Comparison of ENCODE assay signal across 9 mouse cellular contexts in genomic region chr2:179441717-179442116, GRCm38 (mm10). TPM values are rescaled to one million over a fixed set of nuclear protein-coding genes. Genes with fewer than 3 reads are reported as not detected.
DNase-seq lines count a peak whose midpoint lies in the region; ATAC-seq and TF ChIP-seq lines count a peak whose summit lies in the region.
"Had no signal": no experiment of that assay in that cellular context is flagged by ENCODE, and none has a peak within 500 bp of the region (broad histone marks: within the 10 kb centered on the region; RNA-seq: fewer than 3 reads in every experiment).

No protein-coding gene starts in this region.

- 0 out of 2 replicates have a peak overlapping the region, but pooled peaks have one; percentile 2 for H3K27ac ChIP-seq in heart, adult 2 months
- peak overlapping the region; percentile 90 for H3K27ac ChIP-seq in forebrain, embryonic 10.5 days
- no peak overlapping the region for H3K27ac ChIP-seq in intestine, embryonic 15.5 days
- no peak overlapping the region for H3K27ac ChIP-seq in liver, postnatal 0 days (ENCODE audit: low read depth)

- TF ChIP-seq POLR2A in heart, adult 2 months (IDR thresholded peaks at IDR 0.05; ENCODE audit: insufficient read depth, low read depth, low read length), result no peak

- intact Hi-C loops in heart, adult 2 months (cut with DNase I), result no loop called here
- intact Hi-C loops in heart, postnatal 25 days (cut with DNase I), result no loop called here

- peak; percentile 10 to 21 for DNase-seq in heart, adult 2 months
- DNase-seq in heart, postnatal 25 days (ENCODE audit: low spot score), result no peak
- DNase-seq in forebrain, embryonic 10.5 days (ENCODE audit: extremely low spot score, low spot score), result peak; percentile 38
- DNase-seq in liver, postnatal 0 days, result no peak
- DNase-seq in layer of hippocampus, adult 8-10 months (ENCODE audit: low spot score in 2 of 2), result no peak
- no peak for DNase-seq in ovary, postnatal 14 days (ENCODE audit: low spot score)

- TF ChIP-seq CTCF in heart, adult 2 months (IDR thresholded peaks at IDR 0.05), result no peak
- TF ChIP-seq CTCF in liver, postnatal 0 days (IDR thresholded peaks at IDR 0.05; ENCODE audit: low read depth), result no peak

- peak overlapping the region; percentile 60 for H3K4me3 ChIP-seq in heart, adult 2 months
- peak overlapping the region; percentile 84 for H3K4me3 ChIP-seq in forebrain, embryonic 10.5 days
- peak overlapping the region; percentile 71 for H3K4me3 ChIP-seq in intestine, embryonic 15.5 days (replicated peaks)
- peak overlapping the region; percentile 52; the same call in 1 of the 2 replicates for H3K4me3 ChIP-seq in liver, postnatal 0 days (ENCODE audit: low read depth, low read length)
- H3K4me3 ChIP-seq: myocyte had no signal

- no peak overlapping the region for H3K9ac ChIP-seq in heart, adult 2 months (ENCODE audit: low read depth, low read length)
- peak overlapping the region; percentile 56; the same call in 1 of the 2 replicates for H3K9ac ChIP-seq in intestine, embryonic 15.5 days
- no peak overlapping the region for H3K9ac ChIP-seq in liver, postnatal 0 days (replicated peaks)

- peak; percentile 42 for ATAC-seq in intestine, embryonic 15.5 days
- ATAC-seq in liver, postnatal 0 days, result no peak
- ATAC-seq in activated CD4-positive, CD25-positive, alpha-beta regulatory T cell, adult 4 months, result no peak

- H3K36me3 ChIP-seq in heart, adult 2 months (ENCODE audit: control insufficient read depth, insufficient read depth, low read length), result no peaks in the 10 kb centered on the region
- H3K36me3 ChIP-seq in forebrain, embryonic 10.5 days (replicated peaks), result peaks cover 18% of the 10 kb centered on the region
- no peaks in the 10 kb centered on the region for H3K36me3 ChIP-seq in intestine, embryonic 15.5 days
- no peaks in the 10 kb centered on the region for H3K36me3 ChIP-seq in liver, postnatal 0 days (replicated peaks; ENCODE audit: insufficient read depth, low read length)

- H3K27me3 ChIP-seq in heart, adult 2 months (ENCODE audit: control insufficient read depth, insufficient read depth, low read length), result peaks cover 9% of the 10 kb centered on the region
- peaks cover 76% of the 10 kb centered on the region for H3K27me3 ChIP-seq in forebrain, embryonic 10.5 days (ENCODE audit: poor library complexity, severe bottlenecking)
- H3K27me3 ChIP-seq in intestine, embryonic 15.5 days (replicated peaks), result peaks cover 29% of the 10 kb centered on the region
- peaks cover 42% of the 10 kb centered on the region for H3K27me3 ChIP-seq in liver, postnatal 0 days (ENCODE audit: insufficient read depth, low read length)

- H3K79me2 ChIP-seq in heart, adult 2 months (replicated peaks; ENCODE audit: control insufficient read depth, insufficient read depth, low read length), result no peaks in the 10 kb centered on the region

- no peaks in the 10 kb centered on the region for H3K4me1 ChIP-seq in heart, adult 2 months (ENCODE audit: control insufficient read depth, insufficient read depth, low read length)
- H3K4me1 ChIP-seq in forebrain, embryonic 10.5 days, result peaks cover 46% of the 10 kb centered on the region
- peaks cover 16% of the 10 kb centered on the region for H3K4me1 ChIP-seq in intestine, embryonic 15.5 days (replicated peaks)
- H3K4me1 ChIP-seq in liver, postnatal 0 days (ENCODE audit: insufficient read depth), result peaks cover 9% of the 10 kb centered on the region

- H3K4me2 ChIP-seq in intestine, embryonic 15.5 days (replicated peaks), result peak overlapping the region; percentile 100
- peak overlapping the region; percentile 76 for H3K4me2 ChIP-seq in liver, postnatal 0 days (ENCODE audit: low read depth, low read length)

- H3K9me3 ChIP-seq in forebrain, embryonic 10.5 days, result no peaks in the 10 kb centered on the region
- no peaks in the 10 kb centered on the region for H3K9me3 ChIP-seq in intestine, embryonic 15.5 days
- no peaks in the 10 kb centered on the region for H3K9me3 ChIP-seq in liver, postnatal 0 days (ENCODE audit: low read length)

- 17% methylated on average over 8 of the region's 8 CpGs for WGBS in heart, adult 2 months
- 2% methylated on average over 8 of the region's 8 CpGs for WGBS in forebrain, embryonic 10.5 days
- 21% methylated on average over 8 of the region's 8 CpGs for WGBS in intestine, embryonic 15.5 days
- WGBS in liver, postnatal 0 days (ENCODE audit: insufficient replicate concordance), result 12% methylated on average over 8 of the region's 8 CpGs

- TF ChIP-seq EP300 in heart, adult 2 months (IDR thresholded peaks at IDR 0.05; ENCODE audit: insufficient read depth, low read depth, low read length), result no peak
- no peak for TF ChIP-seq EP300 in liver, postnatal 0 days (IDR thresholded peaks at IDR 0.05; ENCODE audit: low read depth)

RNA-seq across cellular contexts. Expression of gene Cdh4, which starts 0.5 kb away (rescaled TPM):
- total RNA-seq in heart, adult 2 months (2021), result 1 to 10 TPM in 1 of 2 experiments, under 1 TPM in 1; 0.93 to 1.2 TPM
- 0.38 and 0.90 TPM in 2 replicates for polyA plus RNA-seq in heart, adult 2 months (2012; rRNA removed)
- total RNA-seq in heart, postnatal 25 days (2021), result under 1 TPM; 0.44 to 0.61 TPM
- 16.0 and 17.0 TPM in 2 replicates for polyA plus RNA-seq in forebrain, embryonic 10.5 days (2016; fragmentation: Nextera tagmentation; extraction: Ambion mirVana)
- polyA plus RNA-seq in intestine, embryonic 15.5 days (2015; fragmentation: Nextera tagmentation; extraction: Ambion mirVana), result 2.6 and 2.9 TPM in 2 replicates
- polyA plus RNA-seq in liver, postnatal 0 days (2015; fragmentation: Nextera tagmentation; extraction: Ambion mirVana), result 0.54 and 0.61 TPM in 2 replicates
- under 1 TPM; 0.14 to 0.20 TPM for polyA plus RNA-seq in activated CD4-positive, CD25-positive, alpha-beta regulatory T cell, adult 4 months (2017; shearing (Covaris generic))
- 10 to 100 TPM in 1 of 4 experiments, 1 to 10 TPM in 3; 8.0 to 10.1 (median 9.0) TPM for total RNA-seq in layer of hippocampus, adult 8-10 months (2022)
- polyA plus RNA-seq: myocyte had no signal

Comparison
In these comparisons a context has a peak if more than half of its experiments do, and no peak if none do; other contexts are left out.
1. DNase-seq: peak in heart, adult 2 months (2 of 2) and forebrain, embryonic 10.5 days (single experiment); none in heart, postnatal 25 days (single experiment), liver, postnatal 0 days (single experiment), layer of hippocampus, adult 8-10 months (0 of 2) and ovary, postnatal 14 days (single experiment).
2. H3K27ac ChIP-seq: peak in heart, adult 2 months (single experiment) and forebrain, embryonic 10.5 days (single experiment); none in intestine, embryonic 15.5 days (single experiment) and liver, postnatal 0 days (single experiment).
3. Peak in every context shown above with its lines, with median percentiles within 50 percentile points of each other: H3K4me3 ChIP-seq.